In the genomic region with DNA sequence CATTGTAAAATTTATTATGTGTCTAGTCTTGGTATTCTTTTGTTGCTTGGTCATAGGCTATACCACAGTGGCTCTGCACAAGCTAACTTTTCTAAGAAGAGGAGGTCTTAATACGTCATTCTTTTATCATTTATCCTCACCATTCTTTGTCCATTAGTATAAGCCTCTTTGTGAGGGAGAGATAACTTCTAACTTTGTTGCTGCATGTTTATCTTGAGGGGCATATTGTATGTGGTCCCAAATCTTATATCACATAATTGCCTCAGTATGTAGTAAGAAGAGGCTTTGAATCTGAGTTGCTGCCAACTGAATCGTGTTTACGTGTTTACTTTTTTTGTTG, we compare ENCODE assay signal across 22 mouse cellular contexts. TPM values are rescaled to one million over a fixed set of nuclear protein-coding genes. Genes with fewer than 3 reads are reported as not detected.
"Had no signal": no experiment of that assay in that cellular context is flagged by ENCODE, and none has a peak within 500 bp of the region (broad histone marks: within the 10 kb centered on the region; RNA-seq: fewer than 3 reads in every experiment).

No protein-coding gene starts in this region.

- H3K27me3 ChIP-seq: midbrain, embryonic 13.5 days; stomach, embryonic 15.5 days had no signal

- ATAC-seq: midbrain, embryonic 13.5 days had no signal

- H3K4me1 ChIP-seq: limb, embryonic 10.5 days; midbrain, embryonic 13.5 days; stomach, embryonic 15.5 days had no signal

- H3K9ac ChIP-seq: midbrain, embryonic 13.5 days; stomach, embryonic 15.5 days had no signal

- H3K9me3 ChIP-seq: limb, embryonic 10.5 days; midbrain, embryonic 13.5 days; stomach, embryonic 15.5 days had no signal

- H3K27ac ChIP-seq: kidney, postnatal 0 days; layer of hippocampus, adult 2 months; left cerebral cortex, adult 2 months; limb, embryonic 10.5 days; macrophage; midbrain, embryonic 13.5 days; stomach, embryonic 15.5 days had no signal

- H3K36me3 ChIP-seq: limb, embryonic 10.5 days; midbrain, embryonic 13.5 days; stomach, embryonic 15.5 days had no signal

- H3K4me2 ChIP-seq: midbrain, embryonic 13.5 days; stomach, embryonic 15.5 days had no signal

- DNase-seq: kidney, adult 11 months; kidney, adult 9 months; kidney, postnatal 4 days; lung, adult 2 months; right cerebral cortex, postnatal 14 days; thymus, adult 2 months; thymus, postnatal 25 days had no signal

- H3K4me3 ChIP-seq: layer of hippocampus, adult 2 months; left cerebral cortex, adult 2 months; limb, embryonic 10.5 days; midbrain, embryonic 13.5 days; stomach, embryonic 15.5 days had no signal

RNA-seq across cellular contexts. Expression of a gene that starts 8.0 kb away (rescaled TPM):
- total RNA-seq: layer of hippocampus, adult 2 months; layer of hippocampus, postnatal 10 days; left cerebral cortex, adult 2 months; left cerebral cortex, postnatal 14 days; midbrain, postnatal 0 days had no signal
- polyA plus RNA-seq: kidney, postnatal 0 days; limb, embryonic 10.5 days; limb, embryonic 14.5 days; lung, adult 2 months; midbrain, embryonic 13.5 days; midbrain, postnatal 0 days; neural tube, embryonic 14.5 days; spleen, adult 2 months; stomach, embryonic 15.5 days; testis, adult 2 months; urinary bladder, adult 2 months had no signal
